Mouse (Mus musculus) layer of hippocampus, postnatal 25 days (tissue): ENCODE results near the gene Slc22a14. TPM values are rescaled to one million over a fixed set of nuclear protein-coding genes. Genes with fewer than 3 reads are reported as not detected.

ENCODE experiments used
- DNase-seq, 2 experiments: peaks; one replicate each; pipeline ENCODE4 v3.0.0; 2022; ENCODE audit warnings: mixed read lengths in 2 of 2, low spot score in 1 of 2; ENCODE audit errors: extremely low spot score in 1 of 2
- total RNA-seq, 2 experiments: library from RNA; stranded (reverse); gene quantifications; 2 replicates each; pipeline ENCODE4 v1.2.3; 2021

The Slc22a14 gene
- total RNA-seq, 2 experiments from 2014 or later, result not detected

DNA sequence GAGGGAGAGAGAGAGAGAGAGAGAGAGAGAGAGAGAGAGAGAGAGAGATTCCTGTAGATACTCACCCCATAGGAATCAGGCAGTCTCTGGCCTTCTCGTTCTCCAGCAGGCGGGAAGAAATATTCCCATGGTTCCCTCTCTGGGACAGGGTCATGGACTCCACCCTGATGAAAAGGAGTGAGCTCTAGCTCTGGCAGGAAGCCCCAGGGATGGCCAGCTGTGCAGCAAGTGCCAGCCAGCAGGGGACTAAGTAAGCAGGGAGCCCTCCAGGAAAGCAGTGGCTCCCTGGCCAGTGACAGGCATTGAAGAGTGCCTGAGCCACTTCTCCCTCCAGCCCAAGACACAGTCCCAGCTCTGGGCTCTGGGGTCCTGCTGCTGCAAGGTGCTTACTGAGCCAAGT lies 213.6 kb downstream of the Slc22a14 start:
- DNase-seq, result no peak

DNA sequence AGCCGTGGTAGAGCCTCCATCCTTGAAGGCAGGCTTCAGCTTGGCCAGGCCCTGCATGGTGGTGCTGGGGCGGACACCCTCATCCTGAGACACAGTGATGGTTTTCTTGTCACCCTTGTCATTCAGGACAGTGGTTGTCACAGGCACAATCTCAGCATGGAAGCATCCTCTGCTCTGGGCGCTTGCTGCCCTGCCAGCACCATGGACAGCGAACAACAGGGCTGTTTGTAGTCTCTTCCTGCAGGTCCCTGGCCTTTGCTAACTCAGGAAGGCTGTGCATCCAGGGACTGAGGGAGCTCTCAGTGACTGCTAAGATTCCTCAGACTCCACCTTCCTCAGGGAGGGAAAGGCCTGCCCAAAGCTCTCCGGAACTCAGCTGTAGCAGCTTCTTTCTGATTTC lies 215.8 kb downstream of the Slc22a14 start:
- peak in 1 of 2 experiments; percentile 10 for DNase-seq

GRCm38 (mm10) chr9:119146098-119146770 lies 219.1 kb downstream of the Slc22a14 start:
- no peak for DNase-seq

- DNase-seq, result no peak
Measured at GRCm38 (mm10) chr9:119145638-119146037, 219.7 kb downstream of the Slc22a14 start.

DNA sequence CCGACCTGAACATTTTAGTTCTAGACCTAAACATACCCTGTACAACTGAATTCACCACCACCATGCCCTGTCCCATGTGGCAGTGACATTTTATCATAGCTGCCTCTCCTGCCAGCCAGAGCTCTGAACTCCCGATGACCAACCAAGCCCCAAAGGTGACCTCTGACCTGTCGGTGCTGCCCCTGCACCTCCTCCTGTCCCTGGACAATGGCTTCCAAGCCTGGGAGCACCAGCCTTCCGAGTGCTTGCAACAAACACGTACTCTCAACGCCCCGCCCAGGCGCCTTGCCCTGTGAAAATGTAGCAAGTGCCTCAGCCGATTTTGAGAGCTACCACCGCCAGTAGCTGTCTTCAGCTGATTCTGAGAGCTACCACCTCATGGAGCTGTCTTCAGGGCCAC lies 220.2 kb downstream of the Slc22a14 start:
- no peak for DNase-seq

GRCm38 (mm10) chr9:119144696-119145095 lies 220.7 kb downstream of the Slc22a14 start:
- DNase-seq, result no peak

- no peak for DNase-seq
Measured at GRCm38 (mm10) chr9:119143372-119143771, 222.0 kb downstream of the Slc22a14 start.

DNA sequence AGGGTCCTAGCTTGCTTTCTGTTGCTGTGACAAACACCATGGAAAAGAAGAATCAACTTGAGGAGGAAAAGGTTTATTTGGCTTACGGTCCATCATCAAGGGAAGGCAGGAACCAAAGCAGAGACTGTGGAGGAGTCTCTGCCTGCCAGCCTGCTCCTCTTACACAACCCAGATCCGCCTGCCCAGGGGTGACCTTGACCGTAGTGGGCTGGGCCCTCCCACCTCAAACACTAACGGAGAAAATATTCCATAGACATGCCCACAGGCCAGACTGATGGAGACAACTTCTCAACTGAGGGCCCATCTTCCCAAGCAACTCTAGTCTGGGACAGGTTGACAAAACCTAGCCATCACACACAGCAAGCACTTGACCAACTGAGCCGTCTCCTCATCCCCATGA lies 223.3 kb downstream of the Slc22a14 start:
- no peak for DNase-seq

DNA sequence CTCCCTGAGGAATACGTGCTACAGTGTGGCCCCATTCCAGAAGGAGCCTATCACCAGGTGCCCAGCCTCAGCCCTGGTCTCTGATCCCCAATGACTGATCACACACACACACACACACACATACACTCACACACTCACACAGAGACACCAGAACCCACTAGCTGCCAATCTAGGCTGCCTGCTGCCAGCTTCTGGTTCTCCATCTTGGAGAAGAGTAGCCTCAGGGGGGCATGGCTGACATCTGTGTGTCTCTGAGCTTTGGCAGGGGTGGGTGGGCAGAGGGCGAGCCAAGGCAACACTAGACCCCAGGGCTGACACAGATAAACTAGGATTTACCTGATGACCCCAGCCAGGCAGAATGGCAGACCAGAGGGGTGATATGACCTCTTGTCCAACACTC lies 226.5 kb downstream of the Slc22a14 start:
- DNase-seq, result no peak

- no peak for DNase-seq
Measured at GRCm38 (mm10) chr9:119130692-119131091, 234.7 kb downstream of the Slc22a14 start.

DNA sequence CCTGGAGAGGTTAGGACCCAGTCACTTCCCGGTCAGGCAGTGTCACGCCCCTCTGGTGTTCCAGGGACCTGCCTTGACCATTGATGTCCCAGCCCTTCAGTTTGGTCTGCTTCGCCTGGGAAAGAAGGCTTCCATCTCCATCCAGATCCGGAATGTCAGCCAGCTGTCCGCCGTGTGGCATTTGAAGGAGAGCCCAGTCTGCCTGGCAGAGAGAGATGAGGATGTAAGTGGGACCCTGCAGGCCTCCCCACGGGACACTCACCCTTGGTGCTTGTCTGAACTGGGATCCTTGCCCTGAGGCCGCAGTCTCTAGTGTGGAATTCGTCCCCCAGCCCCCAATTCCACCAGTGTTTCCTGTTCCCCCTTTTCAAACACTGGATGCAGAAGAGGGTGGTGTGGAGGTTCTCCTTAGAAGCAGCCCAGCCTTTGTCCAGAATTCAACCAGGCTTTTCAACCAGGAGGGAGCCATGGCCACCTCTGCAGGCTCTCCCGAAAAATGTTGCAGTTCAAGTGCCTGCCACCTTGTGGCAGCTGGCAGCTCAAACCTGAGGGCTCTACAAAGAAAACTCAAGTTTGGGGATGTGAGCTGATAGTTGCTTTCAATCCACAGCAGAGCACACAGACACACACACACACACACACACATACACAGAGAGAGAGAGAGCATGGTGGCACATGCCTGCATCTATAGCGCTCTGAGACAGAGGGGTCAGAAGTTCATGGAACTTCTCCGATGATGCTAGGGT lies 236.7 kb downstream of the Slc22a14 start:
- no peak for DNase-seq

DNA sequence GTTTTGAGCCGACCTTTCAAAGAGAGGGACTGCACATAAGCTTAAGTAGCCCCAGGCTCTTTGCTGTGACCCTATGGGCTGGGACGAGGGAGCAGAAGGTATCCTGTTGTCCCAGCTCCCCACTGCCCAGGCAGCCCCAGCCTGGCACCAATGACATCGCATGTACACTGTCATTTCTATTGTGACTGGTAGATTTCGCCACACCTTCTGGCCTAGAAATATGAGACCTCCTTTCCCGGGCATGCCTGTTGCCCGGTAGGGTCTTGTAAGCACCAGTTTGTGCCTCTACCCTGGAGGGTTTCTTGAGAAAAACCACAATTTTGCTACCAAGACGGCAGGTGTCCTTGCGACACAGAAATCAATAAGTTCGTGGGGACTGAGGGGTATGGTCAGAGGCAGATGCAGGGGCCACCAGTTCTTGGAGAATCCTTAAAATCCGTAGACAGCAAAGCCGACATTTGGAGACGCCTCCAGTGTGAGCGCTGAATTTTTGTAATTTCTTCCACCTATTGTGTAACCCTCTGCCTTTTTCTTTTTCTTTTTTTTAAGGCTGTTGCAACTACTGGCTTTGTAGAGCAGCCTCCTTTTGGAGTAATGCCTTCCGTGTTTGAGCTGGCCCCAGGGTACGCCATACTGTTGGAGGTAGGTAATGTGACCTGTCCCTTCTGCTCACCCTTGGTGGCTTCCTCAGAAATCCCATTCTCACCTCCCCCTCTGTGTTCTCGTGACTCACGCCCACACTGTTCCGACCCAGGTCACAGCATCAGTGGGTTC lies 242.6 kb downstream of the Slc22a14 start:
- DNase-seq, result no peak

DNA sequence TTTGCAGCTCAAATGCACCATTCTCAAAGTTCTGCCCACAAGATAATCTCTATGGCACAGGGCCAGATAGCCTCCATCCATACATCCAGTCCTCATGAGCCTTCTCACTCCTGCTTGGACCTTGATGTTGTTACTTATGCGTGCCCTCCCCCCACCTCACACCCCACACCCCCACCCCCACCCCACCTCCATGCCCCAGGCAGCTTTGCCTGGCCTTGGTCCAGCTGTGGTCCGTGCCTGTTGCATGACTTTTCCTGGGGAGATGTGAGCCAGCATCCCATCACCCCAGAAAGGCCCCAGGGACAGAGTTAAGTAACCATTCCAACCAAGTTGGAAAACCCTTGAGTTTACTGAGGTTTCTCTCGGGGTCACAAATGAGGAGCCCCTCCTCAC lies 245.2 kb downstream of the Slc22a14 start:
- DNase-seq, result no peak

Other genes with a start within 250 kb of the Slc22a14 start
- gene Acaa1b, start 208.5 kb downstream of the Slc22a14 start, total RNA-seq, result 1 to 10 TPM; 1.4 to 1.5 TPM
- not detected for gene Gm47289, start 206.4 kb downstream of the Slc22a14 start, total RNA-seq
- gene Slc22a13, start 156.5 kb downstream of the Slc22a14 start, total RNA-seq, result not detected
- gene Oxsr1, start 43.1 kb downstream of the Slc22a14 start, total RNA-seq, result 10 to 100 TPM; 24.8 to 31.6 TPM
- gene Acaa1a, start 25.9 kb downstream of the Slc22a14 start, total RNA-seq, result 10 to 100 TPM; 71.8 to 72.9 TPM
- gene Myd88, start 24.1 kb downstream of the Slc22a14 start, total RNA-seq, result 1 to 10 TPM; 6.3 to 7.4 TPM
- gene Xylb, start 8.2 kb downstream of the Slc22a14 start, total RNA-seq, result 1 to 10 TPM; 3.3 to 5.0 TPM
- gene Acvr2b, start 36.6 kb upstream of the Slc22a14 start, total RNA-seq, result 10 to 100 TPM; 10.5 to 12.2 TPM
- 10 to 100 TPM; 18.9 to 21.0 TPM for gene Exog, start 79.4 kb upstream of the Slc22a14 start, total RNA-seq
- under 1 TPM; 0.70 to 0.89 TPM for gene Scn5a, start 213.5 kb upstream of the Slc22a14 start, total RNA-seq